Mouse (Mus musculus) heart, adult 2 months (tissue): ENCODE measurements around the gene Hist2h2ac. TPM values are rescaled to one million over a fixed set of nuclear protein-coding genes. Genes with fewer than 3 reads are reported as not detected.

Source experiments
- DNase-seq, 2 experiments: peaks; one replicate each; pipeline ENCODE4 v3.0.0; 2021
- H3K27ac ChIP-seq: fragments of 200-600 bp; 2 replicates; pipeline ENCODE4 v1.8.1; 2022
- H3K27me3 ChIP-seq: fragments of 200-500 bp; 2 replicates; pipeline ENCODE4 v1.6.1; 2012; ENCODE audit warnings: mild to moderate bottlenecking, low read length, inconsistent platforms, mixed read lengths; ENCODE audit not compliant: control insufficient read depth, insufficient read depth
- H3K36me3 ChIP-seq: fragments of 200-500 bp; 2 replicates; pipeline ENCODE4 v1.6.1; 2012; ENCODE audit warnings: low read length, inconsistent platforms; ENCODE audit not compliant: control insufficient read depth, insufficient read depth
- H3K4me1 ChIP-seq: fragments of 200-500 bp; 2 replicates; pipeline ENCODE4 v1.6.1; 2011; ENCODE audit warnings: low read length; ENCODE audit not compliant: control insufficient read depth, insufficient read depth
- H3K4me3 ChIP-seq: fragments of 200-600 bp; 2 replicates; pipeline ENCODE4 v1.8.1; 2022
- H3K79me2 ChIP-seq: fragments of 200-500 bp; replicated peaks from 2 replicates; pipeline ENCODE4 v1.6.1; 2012; ENCODE audit warnings: mild to moderate bottlenecking, inconsistent platforms, low read length, moderate library complexity, mixed read lengths; ENCODE audit not compliant: control insufficient read depth, insufficient read depth
- H3K9ac ChIP-seq: fragments of 200-500 bp; 2 replicates; pipeline ENCODE4 v1.6.1; 2012; ENCODE audit warnings: low read depth, mild to moderate bottlenecking, control low read depth, inconsistent platforms, low read length, mixed read lengths
- CTCF ChIP-seq: fragments of 200-600 bp; IDR thresholded peaks from 2 replicates; pipeline ENCODE4 v1.8.1; 2022; ENCODE audit warnings: antibody characterized with exemption, mild to moderate bottlenecking, moderate library complexity
- EP300 ChIP-seq: fragments of 200-500 bp; IDR thresholded peaks from 2 replicates; pipeline ENCODE4 v1.6.1; 2011; ENCODE audit warnings: low read depth, low read length, control low read depth; ENCODE audit not compliant: insufficient read depth
- POLR2A ChIP-seq: fragments of 200-500 bp; IDR thresholded peaks from 2 replicates; pipeline ENCODE4 v1.6.1; 2011; ENCODE audit warnings: mild to moderate bottlenecking, low read depth, low read length, control low read depth; ENCODE audit not compliant: insufficient read depth
- WGBS: fragments of 180-500 bp; shearing (Covaris S2); methylation state at CpG from one replicate; pipeline ENCODE4 v1.1.7; 2018; 5-methylcytosine and 5-hydroxymethylcytosine counted together
- intact Hi-C: fragments of 180-260 bp; cut with DNase I; formaldehyde crosslinking; loops from one replicate; pipeline ENCODE4 v1.15.1; 2025
- polyA plus RNA-seq: library from polyadenylated mRNA; depleted of rRNA; stranded (reverse); fragments of >200 nt; gene quantifications from 2 replicates; pipeline ENCODE4 v1.2.3, GENCODE M21; 2012
- total RNA-seq, 2 experiments: library from RNA; stranded (reverse); gene quantifications; 2 replicates each; pipeline ENCODE4 v1.2.3; 2021

Hist2h2ac gene
- total and polyA plus RNA-seq, 3 experiments, result 1.3 to 26.3 (median 18.1) TPM

DNA sequence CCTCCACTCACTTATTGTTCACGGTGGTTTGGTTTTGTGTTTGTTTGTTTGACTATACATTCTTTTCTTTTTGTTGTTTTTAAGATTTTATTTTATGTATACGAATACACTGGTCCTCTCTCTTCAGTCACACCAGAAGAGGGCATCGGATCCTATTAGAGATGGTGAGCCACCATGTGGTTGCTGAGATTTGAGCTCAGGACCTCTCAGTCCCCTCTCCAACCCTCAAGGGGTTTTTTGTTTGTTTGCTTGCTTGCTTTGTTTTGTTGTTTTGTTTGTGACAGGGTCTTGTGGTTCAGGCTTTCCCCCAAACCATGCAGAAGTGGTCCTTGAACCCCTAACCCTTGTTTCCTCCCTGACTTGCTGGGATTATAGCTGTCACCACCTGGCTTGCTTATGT, 40.9 kb upstream of the Hist2h2ac start:
- Histone ChIP-seq H3K27me3 (no peaks in the 10 kb centered on the region), H3K36me3 (peaks cover 3% of the 10 kb centered on the region; the same call in 1 of the 2 replicates), H3K27ac (peak overlapping the region; percentile 98), H3K4me3 (peak overlapping the region; percentile 80), H3K4me1 (peaks cover 8% of the 10 kb centered on the region), H3K9ac (peak overlapping the region; percentile 82), H3K79me2 (no peaks in the 10 kb centered on the region)
- WGBS, result 54% methylated on average over 3 of the region's 3 CpGs
- DNase-seq, result no peak
- intact Hi-C loops, result loop anchor here (2.0 kb wide), 1 partner anchor 19 kb away; no protein-coding TSS in a partner anchor
- TF ChIP-seq POLR2A (no peak), EP300 (no peak), CTCF (peak; percentile 14; the same call in 1 of the 2 replicates)

DNA sequence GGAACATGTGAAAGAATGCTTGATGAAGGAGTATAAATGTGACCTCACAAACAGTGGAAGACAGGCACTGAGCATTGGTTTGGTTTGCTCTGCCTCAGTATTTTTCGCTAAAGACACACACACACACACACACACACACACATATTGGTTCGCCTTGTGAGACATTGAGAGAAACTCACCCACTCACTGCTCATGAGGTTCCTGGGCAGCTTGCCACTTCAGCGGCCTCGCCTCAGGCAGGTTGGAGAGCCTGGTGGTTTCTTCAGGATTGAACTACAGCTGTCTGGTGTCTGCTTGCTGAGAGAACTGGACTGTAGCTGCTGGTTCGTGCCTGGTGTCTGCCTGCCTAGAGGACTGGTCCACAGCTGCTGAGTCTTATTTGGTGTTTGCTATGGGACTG, 39.5 kb upstream of the Hist2h2ac start:
- peaks cover 10% of the 10 kb centered on the region for H3K4me1 ChIP-seq
- H3K27ac ChIP-seq, result no peak overlapping the region
- no peak overlapping the region for H3K9ac ChIP-seq
- WGBS, result 88% methylated on average over 5 of the region's 5 CpGs
- no peaks in the 10 kb centered on the region for H3K27me3 ChIP-seq
- peaks cover 3% of the 10 kb centered on the region; the same call in 1 of the 2 replicates for H3K36me3 ChIP-seq
- TF ChIP-seq CTCF (no peak), POLR2A (no peak), EP300 (no peak)
- intact Hi-C loops, result no loop called here
- no peak overlapping the region for H3K4me3 ChIP-seq
- no peaks in the 10 kb centered on the region for H3K79me2 ChIP-seq
- DNase-seq, result no peak

DNA sequence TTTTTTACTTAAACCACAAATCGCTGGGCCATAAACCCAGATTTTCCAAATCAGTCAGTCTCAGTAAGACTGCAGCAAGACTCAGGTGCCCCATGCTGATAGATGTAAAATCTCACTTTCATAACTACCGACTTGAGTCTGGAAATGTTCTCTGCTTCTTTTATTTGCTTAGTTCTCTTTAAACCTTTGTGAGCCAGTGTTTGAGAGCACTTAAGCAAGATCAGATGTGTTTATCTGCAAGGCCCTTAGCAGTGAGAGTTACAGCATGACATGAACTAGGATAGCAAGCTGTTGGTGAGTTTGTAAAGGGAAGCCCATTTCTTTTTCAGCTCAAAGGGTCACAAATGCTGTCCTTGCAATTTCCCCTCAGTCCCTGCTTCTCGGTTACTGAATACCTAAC, 36.5 kb upstream of the Hist2h2ac start:
- DNase-seq, result no peak
- H3K27me3 ChIP-seq, result no peaks in the 10 kb centered on the region
- H3K79me2 ChIP-seq, result no peaks in the 10 kb centered on the region
- peaks cover 3% of the 10 kb centered on the region; the same call in 1 of the 2 replicates for H3K36me3 ChIP-seq
- H3K27ac ChIP-seq, result no peak overlapping the region
- H3K9ac ChIP-seq, result no peak overlapping the region
- peaks cover 7% of the 10 kb centered on the region for H3K4me1 ChIP-seq
- no peak overlapping the region for H3K4me3 ChIP-seq
- intact Hi-C loops, result no loop called here
- WGBS, result 82% methylated on average over 3 of the region's 3 CpGs
- TF ChIP-seq POLR2A, result no peak
- TF ChIP-seq CTCF, result no peak
- TF ChIP-seq EP300, result no peak

DNA sequence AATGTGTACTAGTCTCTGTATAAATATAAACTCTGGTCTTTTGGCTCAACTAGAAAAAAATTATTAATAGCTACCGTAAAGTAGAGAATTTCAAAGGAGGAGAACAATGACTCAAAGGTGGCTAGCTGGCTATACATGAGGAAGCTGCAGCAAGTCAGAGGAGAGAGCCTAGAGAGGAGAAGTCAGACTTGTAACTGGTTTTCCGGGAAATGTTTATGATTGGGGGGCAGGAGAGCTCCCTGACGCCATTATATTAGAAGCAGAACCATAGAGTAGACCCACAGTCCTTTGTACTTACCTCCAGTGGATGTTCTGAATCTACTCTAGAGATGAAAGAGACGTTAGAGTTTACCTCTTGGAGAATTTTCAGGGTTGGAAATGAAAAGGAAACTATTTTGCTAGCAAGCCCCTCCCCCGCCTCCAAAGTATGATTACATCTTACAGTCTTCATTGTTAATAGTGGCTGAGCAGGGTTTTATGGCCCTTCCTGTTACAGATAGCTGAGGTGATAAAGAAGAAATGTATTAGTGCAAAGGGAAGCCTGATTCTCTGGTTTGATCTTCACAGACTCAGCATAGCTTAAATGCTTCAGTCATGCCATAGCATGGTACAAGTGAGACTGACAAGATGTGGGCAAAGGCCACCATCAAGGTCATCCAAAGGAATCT, 35.4 kb upstream of the Hist2h2ac start:
- H3K4me3 ChIP-seq, result no peak overlapping the region
- H3K27ac ChIP-seq, result no peak overlapping the region
- H3K9ac ChIP-seq, result no peak overlapping the region
- H3K79me2 ChIP-seq, result no peaks in the 10 kb centered on the region
- peaks cover 2% of the 10 kb centered on the region; the same call in 1 of the 2 replicates for H3K4me1 ChIP-seq
- WGBS, result 49% methylated on average over 5 of the region's 5 CpGs
- DNase-seq, result no peak
- TF ChIP-seq CTCF, result no peak
- TF ChIP-seq EP300, result no peak
- no peak for TF ChIP-seq POLR2A
- H3K36me3 ChIP-seq, result no peaks in the 10 kb centered on the region; the same call in 1 of the 2 replicates
- no peaks in the 10 kb centered on the region for H3K27me3 ChIP-seq
- intact Hi-C loops, result no loop called here

DNA sequence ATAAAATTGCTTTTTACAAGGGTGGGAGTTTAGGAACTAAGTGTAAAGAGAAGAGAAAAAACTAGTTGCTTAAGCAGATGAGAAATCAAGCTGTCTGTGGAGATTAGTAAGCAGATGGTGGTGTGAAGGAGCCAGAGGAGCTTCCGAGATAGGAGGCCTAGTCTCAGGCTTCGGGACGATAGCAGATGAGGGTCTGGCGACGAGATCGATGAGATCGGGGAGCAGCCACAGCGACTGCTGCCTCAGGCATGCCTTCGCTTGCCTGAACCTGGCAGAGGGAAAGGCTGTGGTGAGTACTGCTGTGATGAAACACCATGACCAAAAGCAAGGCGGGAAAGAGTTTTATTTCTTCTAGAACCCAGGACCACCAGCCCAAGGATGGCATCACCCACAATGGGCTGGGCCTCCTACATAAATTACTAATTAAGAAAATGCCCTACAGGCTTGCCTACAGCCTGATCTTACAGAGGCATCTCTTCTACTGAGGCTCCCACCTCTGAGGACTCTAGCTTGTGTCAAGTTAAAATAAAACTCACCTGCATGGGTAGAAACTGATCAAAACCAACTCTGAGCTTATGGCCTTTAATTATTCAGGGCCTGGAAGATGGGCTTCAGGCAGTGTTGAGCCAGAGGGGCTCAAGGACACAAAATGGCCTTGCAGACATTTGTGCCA, 34.1 kb upstream of the Hist2h2ac start:
- intact Hi-C loops, result no loop called here
- no peak for TF ChIP-seq EP300
- TF ChIP-seq CTCF, result no peak
- TF ChIP-seq POLR2A, result no peak

DNA sequence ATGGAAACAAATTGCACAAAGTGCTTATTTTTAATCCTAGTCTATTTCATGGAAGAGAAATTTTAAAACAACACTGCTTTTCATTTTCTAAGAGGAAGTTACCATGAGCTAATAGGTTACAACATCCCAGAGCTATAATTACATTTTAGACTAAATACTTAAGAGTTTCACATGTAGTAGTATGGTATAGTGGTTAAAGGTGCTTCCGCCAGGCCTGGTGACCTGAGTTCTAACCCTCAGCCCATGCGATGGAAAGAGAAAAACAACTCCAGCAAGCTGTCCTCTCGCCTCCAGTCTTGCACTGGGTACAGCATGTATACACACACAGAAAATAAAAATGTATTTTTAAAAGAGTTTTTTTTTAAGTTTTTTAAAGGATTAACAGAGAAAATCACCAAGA, 31.1 kb upstream of the Hist2h2ac start:
- H3K36me3 ChIP-seq, result peaks cover 2% of the 10 kb centered on the region; the same call in 1 of the 2 replicates
- TF ChIP-seq POLR2A (no peak), EP300 (no peak), CTCF (no peak)
- 83% methylated on average over 3 of the region's 3 CpGs for WGBS
- H3K27ac ChIP-seq, result no peak overlapping the region
- no peaks in the 10 kb centered on the region for H3K79me2 ChIP-seq
- no peak for DNase-seq
- H3K4me1 ChIP-seq, result peaks cover 2% of the 10 kb centered on the region; the same call in 1 of the 2 replicates
- no peaks in the 10 kb centered on the region for H3K27me3 ChIP-seq
- intact Hi-C loops, result no loop called here
- H3K9ac ChIP-seq, result no peak overlapping the region
- no peak overlapping the region for H3K4me3 ChIP-seq

More for the DNA sequence above, 34.1 kb upstream of the Hist2h2ac start:
- Histone ChIP-seq H3K27ac (no peak overlapping the region), H3K4me1 (peaks cover 2% of the 10 kb centered on the region; the same call in 1 of the 2 replicates), H3K9ac (no peak overlapping the region), H3K36me3 (no peaks in the 10 kb centered on the region), H3K79me2 (no peaks in the 10 kb centered on the region), H3K4me3 (no peak overlapping the region), H3K27me3 (no peaks in the 10 kb centered on the region)
- WGBS, result 65% methylated on average over 10 of the region's 10 CpGs
- no peak for DNase-seq
